Mouse (Mus musculus) MEL (cell line): Measurements from ENCODE around the gene Mpzl1. TPM values are rescaled to one million over a fixed set of nuclear protein-coding genes. Genes with fewer than 3 reads are reported as not detected.

ENCODE experiments used
- DNase-seq: peaks from one replicate; pipeline ENCODE4 v3.0.0; 2011; ENCODE audit warnings: low read depth, low spot score
- H3K27ac ChIP-seq: 2 replicates; pipeline ENCODE4 v1.5.1; 2012; ENCODE audit warnings: low read depth, mild to moderate bottlenecking, control low read depth, low read length, moderate library complexity; ENCODE audit not compliant: control insufficient read depth
- H3K27me3 ChIP-seq, 2 experiments: fragments of 150-350 bp in 1 of 2; sonication (generic) in 1 of 2; 2 replicates each; pipeline ENCODE4 v1.6.1; 2012; ENCODE audit warnings: low read length in 2 of 2, mild to moderate bottlenecking in 2 of 2, improper control_type of control experiment in 1 of 2, moderate library complexity in 1 of 2; ENCODE audit not compliant: insufficient read depth in 2 of 2, control insufficient read depth in 1 of 2
- H3K36me3 ChIP-seq, 2 experiments: 2 replicates each; pipeline ENCODE4 v1.6.1; 2012 to 2014; ENCODE audit warnings: low read length in 2 of 2, improper control_type of control experiment in 1 of 2, inconsistent platforms in 1 of 2, mild to moderate bottlenecking in 1 of 2; ENCODE audit not compliant: insufficient read depth in 2 of 2, control insufficient read depth in 1 of 2
- H3K4me1 ChIP-seq, 2 experiments: fragments of 150-350 bp in 1 of 2; sonication (generic) in 1 of 2; 2 replicates each; pipeline ENCODE4 v1.6.1; 2012; ENCODE audit warnings: low read length in 2 of 2, improper control_type of control experiment in 1 of 2, mild to moderate bottlenecking in 1 of 2; ENCODE audit not compliant: insufficient read depth in 2 of 2, control insufficient read depth in 1 of 2
- H3K4me3 ChIP-seq, 2 experiments: fragments of 150-350 bp in 1 of 2; sonication (generic) in 1 of 2; 2 replicates each; pipeline ENCODE4 v1.5.1; 2012; ENCODE audit warnings: low read depth in 2 of 2, low read length in 2 of 2, mild to moderate bottlenecking in 2 of 2, moderate library complexity in 2 of 2, control low read depth in 1 of 2, improper control_type of control experiment in 1 of 2; ENCODE audit not compliant: control insufficient read depth in 1 of 2, insufficient read depth in 1 of 2
- H3K79me2 ChIP-seq: 2 replicates; pipeline ENCODE4 v1.6.1; 2012; ENCODE audit warnings: mild to moderate bottlenecking, low read length, moderate library complexity; ENCODE audit not compliant: control insufficient read depth, poor library complexity, insufficient read depth
- H3K9ac ChIP-seq: 2 replicates; pipeline ENCODE4 v1.6.1; 2012; ENCODE audit warnings: low read depth, mild to moderate bottlenecking, control low read depth, low read length, moderate library complexity; ENCODE audit not compliant: control insufficient read depth, poor library complexity, severe bottlenecking
- H3K9me3 ChIP-seq: fragments of 150-350 bp; sonication (generic); replicated peaks from 2 replicates; pipeline ENCODE4 v1.6.1; 2012; ENCODE audit warnings: mild to moderate bottlenecking, low read length, improper control_type of control experiment, moderate library complexity; ENCODE audit not compliant: insufficient read depth
- BHLHE40 ChIP-seq: IDR thresholded peaks from 2 replicates; pipeline ENCODE4 v1.6.1; 2012; ENCODE audit warnings: low read depth, mild to moderate bottlenecking, inconsistent platforms, low read length, improper control_type of control experiment, borderline replicate concordance
- CHD1 ChIP-seq: IDR thresholded peaks from 2 replicates; pipeline ENCODE4 v1.6.1; 2012; ENCODE audit warnings: low read depth, mild to moderate bottlenecking, inconsistent platforms, low read length, improper control_type of control experiment
- CHD2 ChIP-seq: IDR thresholded peaks from 2 replicates; pipeline ENCODE4 v1.6.1; 2011; ENCODE audit warnings: low read length, improper control_type of control experiment
- CTCF ChIP-seq, 3 experiments: IDR thresholded peaks in 2 of 3; conservative IDR thresholded peaks in 1 of 3; 2 replicates each; pipeline ENCODE4 v1.5.1; 2011 to 2012; ENCODE audit warnings: low read length in 3 of 3, low read depth in 2 of 3, mild to moderate bottlenecking in 2 of 3, improper control_type of control experiment in 1 of 3, inconsistent platforms in 1 of 3, mixed read lengths in 1 of 3, moderate library complexity in 1 of 3; ENCODE audit not compliant: control insufficient read depth in 1 of 3, insufficient read depth in 1 of 3, poor library complexity in 1 of 3, severe bottlenecking in 1 of 3
- ELF1 ChIP-seq: IDR thresholded peaks from 2 replicates; pipeline ENCODE4 v1.6.1; 2014; ENCODE audit warnings: low read depth, mild to moderate bottlenecking, inconsistent platforms, low read length, improper control_type of control experiment, moderate library complexity
- EP300 ChIP-seq, 2 experiments: IDR thresholded peaks; 2 replicates each; pipeline ENCODE4 v1.6.1; 2011; ENCODE audit warnings: improper control_type of control experiment in 2 of 2, low read length in 2 of 2, low read depth in 1 of 2, mild to moderate bottlenecking in 1 of 2
- ETS1 ChIP-seq: IDR thresholded peaks from 2 replicates; pipeline ENCODE4 v1.6.1; 2012; ENCODE audit warnings: low read depth, mild to moderate bottlenecking, inconsistent platforms, low read length, improper control_type of control experiment, moderate library complexity
- GABPA ChIP-seq: IDR thresholded peaks from 2 replicates; pipeline ENCODE4 v1.6.1; 2012; ENCODE audit warnings: low read depth, mild to moderate bottlenecking, inconsistent platforms, low read length, improper control_type of control experiment, moderate library complexity
- GATA1 ChIP-seq: IDR thresholded peaks from 2 replicates; pipeline ENCODE4 v1.6.1; 2011; ENCODE audit warnings: low read depth, low read length, improper control_type of control experiment
- HCFC1 ChIP-seq: IDR thresholded peaks from 2 replicates; pipeline ENCODE4 v1.6.1; 2012; ENCODE audit warnings: low read depth, mild to moderate bottlenecking, inconsistent platforms, low read length, improper control_type of control experiment, moderate library complexity
- JUND ChIP-seq: IDR thresholded peaks from 2 replicates; pipeline ENCODE4 v1.6.1; 2011; ENCODE audit warnings: low read depth, mild to moderate bottlenecking, improper control_type of control experiment, low read length
- KAT2A ChIP-seq: conservative IDR thresholded peaks from 2 replicates; pipeline ENCODE4 v1.6.1; 2012; ENCODE audit warnings: low read depth, low read length, improper control_type of control experiment, inconsistent platforms
- MAFK ChIP-seq: IDR thresholded peaks from 2 replicates; pipeline ENCODE4 v1.6.1; 2011; ENCODE audit warnings: low read depth, mild to moderate bottlenecking, low read length, improper control_type of control experiment, borderline replicate concordance
- MAX ChIP-seq: IDR thresholded peaks from 2 replicates; pipeline ENCODE4 v1.6.1; 2011; ENCODE audit warnings: low read length, improper control_type of control experiment
- MAZ ChIP-seq: IDR thresholded peaks from 2 replicates; pipeline ENCODE4 v1.6.1; 2012; ENCODE audit warnings: low read depth, mild to moderate bottlenecking, inconsistent platforms, low read length, improper control_type of control experiment
- MEF2A ChIP-seq: IDR thresholded peaks from 2 replicates; pipeline ENCODE4 v1.6.1; 2014; ENCODE audit warnings: low read depth, mild to moderate bottlenecking, inconsistent platforms, low read length, improper control_type of control experiment; ENCODE audit not compliant: poor library complexity, insufficient replicate concordance, severe bottlenecking; ENCODE audit errors: extremely low read depth
- MXI1 ChIP-seq: IDR thresholded peaks from 2 replicates; pipeline ENCODE4 v1.6.1; 2011; ENCODE audit warnings: mild to moderate bottlenecking, low read depth, low read length, improper control_type of control experiment
- MYB ChIP-seq: IDR thresholded peaks from 2 replicates; pipeline ENCODE4 v1.6.1; 2011; ENCODE audit warnings: mild to moderate bottlenecking, low read depth, low read length, improper control_type of control experiment
- MYC ChIP-seq: IDR thresholded peaks from 2 replicates; pipeline ENCODE4 v1.6.1; 2011; ENCODE audit warnings: low read depth, mild to moderate bottlenecking, low read length, improper control_type of control experiment, moderate library complexity
- NELFE ChIP-seq: IDR thresholded peaks from 2 replicates; pipeline ENCODE4 v1.6.1; 2011; ENCODE audit warnings: low read depth, low read length, improper control_type of control experiment
- NRF1 ChIP-seq: IDR thresholded peaks from 2 replicates; pipeline ENCODE4 v1.6.1; 2014; ENCODE audit warnings: low read depth, mild to moderate bottlenecking, inconsistent platforms, low read length, improper control_type of control experiment, moderate library complexity; ENCODE audit not compliant: poor library complexity, insufficient read depth, severe bottlenecking
- POLR2A ChIP-seq, 2 experiments: IDR thresholded peaks; 2 replicates each; pipeline ENCODE4 v1.6.1; 2011 to 2012; ENCODE audit warnings: low read length in 2 of 2, mild to moderate bottlenecking in 2 of 2, control low read depth in 1 of 2, improper control_type of control experiment in 1 of 2, low read depth in 1 of 2, moderate library complexity in 1 of 2; ENCODE audit not compliant: control insufficient read depth in 1 of 2, insufficient read depth in 1 of 2, poor library complexity in 1 of 2
- POLR2AphosphoS2 ChIP-seq: IDR thresholded peaks from 2 replicates; pipeline ENCODE4 v1.6.1; 2011; ENCODE audit warnings: low read length, improper control_type of control experiment
- RAD21 ChIP-seq: IDR thresholded peaks from 2 replicates; pipeline ENCODE4 v1.6.1; 2011; ENCODE audit warnings: mild to moderate bottlenecking, low read depth, low read length, improper control_type of control experiment
- RCOR1 ChIP-seq: IDR thresholded peaks from 2 replicates; pipeline ENCODE4 v1.6.1; 2012; ENCODE audit warnings: low read depth, mild to moderate bottlenecking, inconsistent platforms, low read length, improper control_type of control experiment
- SIN3A ChIP-seq: IDR thresholded peaks from 2 replicates; pipeline ENCODE4 v1.6.1; 2012; ENCODE audit warnings: low read length, improper control_type of control experiment, inconsistent platforms
- SMC3 ChIP-seq: IDR thresholded peaks from 2 replicates; pipeline ENCODE4 v1.6.1; 2011; ENCODE audit warnings: low read depth, low read length, improper control_type of control experiment
- TAL1 ChIP-seq: IDR thresholded peaks from 2 replicates; pipeline ENCODE4 v1.6.1; 2012; ENCODE audit warnings: mild to moderate bottlenecking, inconsistent platforms, low read length, moderate library complexity, mixed read lengths
- TBP ChIP-seq: IDR thresholded peaks from 2 replicates; pipeline ENCODE4 v1.8.0; 2011; ENCODE audit warnings: low read depth, low read length, improper control_type of control experiment
- TCF12 ChIP-seq: IDR thresholded peaks from 2 replicates; pipeline ENCODE4 v1.6.1; 2014; ENCODE audit warnings: low read depth, mild to moderate bottlenecking, inconsistent platforms, low read length, improper control_type of control experiment, moderate library complexity
- UBTF ChIP-seq: IDR thresholded peaks from 2 replicates; pipeline ENCODE4 v1.6.1; 2012; ENCODE audit warnings: low read depth, mild to moderate bottlenecking, inconsistent platforms, low read length, improper control_type of control experiment, moderate library complexity, borderline replicate concordance; ENCODE audit not compliant: insufficient read depth
- USF1 ChIP-seq: IDR thresholded peaks from 2 replicates; pipeline ENCODE4 v1.6.1; 2014; ENCODE audit warnings: low read depth, mild to moderate bottlenecking, inconsistent platforms, low read length, improper control_type of control experiment, moderate library complexity
- USF2 ChIP-seq, 2 experiments: IDR thresholded peaks; 2 replicates each; pipeline ENCODE4 v1.6.1; 2011 to 2012; ENCODE audit warnings: improper control_type of control experiment in 2 of 2, low read length in 2 of 2, borderline replicate concordance in 1 of 2, inconsistent platforms in 1 of 2, low read depth in 1 of 2, mild to moderate bottlenecking in 1 of 2; ENCODE audit not compliant: insufficient read depth in 1 of 2
- ZC3H11A ChIP-seq: IDR thresholded peaks from 2 replicates; pipeline ENCODE4 v1.6.1; 2012; ENCODE audit warnings: low read depth, mild to moderate bottlenecking, inconsistent platforms, low read length, improper control_type of control experiment
- ZKSCAN1 ChIP-seq: IDR thresholded peaks from 2 replicates; pipeline ENCODE4 v1.6.1; 2012; ENCODE audit warnings: low read depth, mild to moderate bottlenecking, inconsistent platforms, low read length, improper control_type of control experiment, moderate library complexity
- ZNF384 ChIP-seq: IDR thresholded peaks from 2 replicates; pipeline ENCODE4 v1.6.1; 2012; ENCODE audit warnings: low read depth, mild to moderate bottlenecking, inconsistent platforms, low read length, improper control_type of control experiment
- polyA plus RNA-seq, 2 experiments: library from polyadenylated mRNA; stranded (reverse) in 1 of 2; unstranded in 1 of 2; fragments of >175 nt in 1 of 2; fragments of >200 nt in 1 of 2; gene quantifications; 2 replicates each; pipeline versions ENCODE4 v1.2.1 to v1.2.4; 2012; ENCODE audit warnings: low replicate concordance in 2 of 2, low read depth in 1 of 2; ENCODE audit not compliant: insufficient read length in 2 of 2, insufficient read depth in 1 of 2, missing spikeins in 1 of 2
- total RNA-seq: library from RNA; depleted of rRNA; stranded (reverse); fragments of 300-350 nt; gene quantifications from 2 replicates; pipeline ENCODE4 v1.2.3, GENCODE M21; 2012

Mpzl1 gene
- total and polyA plus RNA-seq, 3 experiments = 3.2 to 19.8 TPM; not detected in 1

- no peaks in the 10 kb centered on the region for H3K9me3 ChIP-seq
- no peak for TF ChIP-seq GABPA
- TF ChIP-seq SIN3A = no peak
- TF ChIP-seq MXI1 = no peak
- TF ChIP-seq MYB = no peak
- TF ChIP-seq ETS1 = no peak
- TF ChIP-seq TCF12 = no peak
- no peak for TF ChIP-seq CHD2
- peak; percentile 75 for TF ChIP-seq RAD21
- TF ChIP-seq HCFC1 = no peak
- TF ChIP-seq USF2 (IDR thresholded peaks at IDR 0.05; ENCODE audit: borderline replicate concordance in 1 of 2, insufficient read depth in 1 of 2, low read depth in 1 of 2, low read length in 2 of 2) = no peak
- TF ChIP-seq GATA1 = no peak
- TF ChIP-seq EP300 (IDR thresholded peaks at IDR 0.05; ENCODE audit: low read depth in 1 of 2, low read length in 2 of 2) = no peak
- no peak for TF ChIP-seq TAL1
- 0 out of 2 replicates have a peak, but pooled peaks have one; percentile 40 for TF ChIP-seq ZNF384
- no peak for TF ChIP-seq POLR2AphosphoS2
- TF ChIP-seq ZC3H11A = peak; percentile 78
- peak; percentile 52 to 80 (median 56) for TF ChIP-seq CTCF (IDR thresholded peaks at IDR 0.05 in 2 of 3, conservative IDR thresholded peaks at IDR 0.05 in 1 of 3; ENCODE audit: control insufficient read depth in 1 of 3, insufficient read depth in 1 of 3, low read depth in 2 of 3, low read length in 3 of 3, poor library complexity in 1 of 3, severe bottlenecking in 1 of 3)
- no peak for TF ChIP-seq JUND
- no peak for TF ChIP-seq BHLHE40
- no peak for TF ChIP-seq NELFE
- no peak for TF ChIP-seq UBTF
- TF ChIP-seq MAFK = no peak
- no peak for TF ChIP-seq MAZ
- TF ChIP-seq NRF1 = no peak
- no peak for TF ChIP-seq ELF1
- TF ChIP-seq POLR2A (IDR thresholded peaks at IDR 0.05; ENCODE audit: control insufficient read depth in 1 of 2, insufficient read depth in 1 of 2, low read depth in 1 of 2, low read length in 2 of 2, poor library complexity in 1 of 2) = no peak
- peak; percentile 72 for TF ChIP-seq SMC3
- 0 out of 2 replicates have a peak, but pooled peaks have one; percentile 18 for TF ChIP-seq MYC
- TF ChIP-seq RCOR1 = no peak
- TF ChIP-seq KAT2A = no peak
- no peak for TF ChIP-seq MAX
- TF ChIP-seq USF1 = no peak
- TF ChIP-seq CHD1 = no peak
- TF ChIP-seq TBP = no peak
- TF ChIP-seq MEF2A = no peak
- no peak for TF ChIP-seq ZKSCAN1
- TF ChIP-seq, all 39 proteins: peak for 6
- Histone ChIP-seq H3K27me3 (no peaks in the 10 kb centered on the region; a peak in 2 of 4 replicates), H3K36me3 (peaks cover 0 to 2% of the 10 kb centered on the region in 2 experiments; a peak in 1 of 4 replicates), H3K4me3 (peak overlapping the region in 1 of 2 experiments; percentile 36; a peak in 2 of 4 replicates), H3K27ac (no peak overlapping the region), H3K4me1 (peaks cover 0 to 17% of the 10 kb centered on the region in 2 experiments; a peak in 1 of 4 replicates), H3K9ac (no peak overlapping the region), H3K79me2 (no peaks in the 10 kb centered on the region)
- DNase-seq = peak; percentile 87
Observed at GRCm38 (mm10) chr1:165579332-165579731, 55.0 kb downstream of the Mpzl1 start.
